Mouse (Mus musculus) urinary bladder, postnatal 0 days (tissue): Measurements from ENCODE around the gene Sstr3. TPM values are rescaled to one million over a fixed set of nuclear protein-coding genes. Genes with fewer than 3 reads are reported as not detected.

ENCODE experiments used
- polyA plus RNA-seq: library from polyadenylated mRNA; unstranded; fragments of >200 nt; fragmentation: Nextera tagmentation; extraction: Ambion mirVana; gene quantifications from 2 replicates; pipeline ENCODE4 v1.2.1, GENCODE M21; 2015

Sstr3 gene
- polyA plus RNA-seq, result not detected in 2 replicates

GRCm38 (mm10) chr15:78544561-78545001, at the start of gene Sstr3:
Sstr3 (minus strand) TSS chr15:78544685.

GRCm38 (mm10) chr15:78572658-78573397, 28.3 kb upstream of the Sstr3 start, which contains the start of gene Rac2:
Rac2 (minus strand) TSS chr15:78572783.

GRCm38 (mm10) chr15:78530671-78531450, 13.6 kb downstream of the Sstr3 start, which contains the start of gene C1qtnf6:
C1qtnf6 (minus strand) TSS chr15:78531416.

GRCm38 (mm10) chr15:78494968-78495406, 49.5 kb downstream of the Sstr3 start, which contains the start of gene Il2rb:
Il2rb (minus strand) TSS chr15:78495271.

Other genes starting within 250 kb of the Sstr3 start
- 0.65 and 1.4 TPM in 2 replicates for gene Csf2rb2, start 239.0 kb downstream of the Sstr3 start, polyA plus RNA-seq
- gene Csf2rb, start 218.9 kb downstream of the Sstr3 start, polyA plus RNA-seq, result 2.3 and 4.9 TPM in 2 replicates
- not detected in 2 replicates for gene Tex33, start 148.8 kb downstream of the Sstr3 start, polyA plus RNA-seq
- 17.1 and 22.4 TPM in 2 replicates for gene Tst, start 138.8 kb downstream of the Sstr3 start, polyA plus RNA-seq
- 2.5 and 3.0 TPM in 2 replicates for gene Mpst, start 138.3 kb downstream of the Sstr3 start, polyA plus RNA-seq
- 61.5 and 64.3 TPM in 2 replicates for gene Kctd17, start 116.1 kb downstream of the Sstr3 start, polyA plus RNA-seq
- gene Tmprss6, start 76.1 kb downstream of the Sstr3 start, polyA plus RNA-seq, result 0.19 and 0.47 TPM in 2 replicates
- gene Il2rb, start 49.4 kb downstream of the Sstr3 start, polyA plus RNA-seq, result 0.20 and 0.24 TPM in 2 replicates
- 44.3 and 44.5 TPM in 2 replicates for gene C1qtnf6, start 13.3 kb downstream of the Sstr3 start, polyA plus RNA-seq
- gene Rac2, start 28.1 kb upstream of the Sstr3 start, polyA plus RNA-seq, result 7.9 and 29.7 TPM in 2 replicates
- 7.8 and 19.8 TPM in 2 replicates for gene Cyth4, start 52.4 kb upstream of the Sstr3 start, polyA plus RNA-seq
- gene Elfn2, start 174.1 kb upstream of the Sstr3 start, polyA plus RNA-seq, result not detected in 2 replicates
- 5.4 and 6.4 TPM in 2 replicates for gene Mfng, start 228.8 kb upstream of the Sstr3 start, polyA plus RNA-seq